Mouse (Mus musculus) heart, adult 8-10 months (tissue): ENCODE data around the gene Eif4a3. TPM values are rescaled to one million over a fixed set of nuclear protein-coding genes. Genes with fewer than 3 reads are reported as not detected.
"Not testable (repeated sequence)": the region's sequence is repeated elsewhere in the genome, so short reads cannot be mapped to it uniquely, and the experiment has no call there.

Experiments used
- DNase-seq: peaks from one replicate; pipeline ENCODE4 v3.0.0; 2022; ENCODE audit warnings: low spot score
- total RNA-seq, 4 experiments: library from RNA; stranded (reverse); gene quantifications; 2 replicates each; pipeline ENCODE4 v1.2.4; 2022

Eif4a3 gene
- total RNA-seq, 4 experiments from 2014 or later = 57.7 to 77.2 (median 66.8) TPM

DNA sequence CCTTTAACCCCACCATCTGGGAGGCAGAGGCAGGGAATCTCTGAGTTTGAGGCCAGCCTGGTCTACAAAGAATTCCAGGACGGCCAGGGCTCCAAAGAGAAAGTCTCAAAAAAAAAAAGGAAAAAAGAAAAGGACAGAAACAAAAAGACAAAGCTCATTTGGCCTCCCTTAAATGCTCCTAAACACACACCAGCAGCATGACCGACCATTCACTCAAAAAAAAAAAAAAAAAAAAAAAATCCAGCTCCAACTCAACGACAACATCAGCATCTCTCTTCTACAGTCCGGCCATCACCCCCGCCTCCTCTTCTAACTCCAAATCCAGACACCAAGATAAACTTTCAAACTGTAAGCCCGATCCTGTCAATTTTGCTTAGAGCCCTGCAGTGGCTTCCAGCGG lies 972 bp downstream of the Eif4a3 start:
- no peak for DNase-seq

GRCm38 (mm10) chr11:119297996-119298395 lies 1.9 kb downstream of the Eif4a3 start:
- DNase-seq = no peak

DNA sequence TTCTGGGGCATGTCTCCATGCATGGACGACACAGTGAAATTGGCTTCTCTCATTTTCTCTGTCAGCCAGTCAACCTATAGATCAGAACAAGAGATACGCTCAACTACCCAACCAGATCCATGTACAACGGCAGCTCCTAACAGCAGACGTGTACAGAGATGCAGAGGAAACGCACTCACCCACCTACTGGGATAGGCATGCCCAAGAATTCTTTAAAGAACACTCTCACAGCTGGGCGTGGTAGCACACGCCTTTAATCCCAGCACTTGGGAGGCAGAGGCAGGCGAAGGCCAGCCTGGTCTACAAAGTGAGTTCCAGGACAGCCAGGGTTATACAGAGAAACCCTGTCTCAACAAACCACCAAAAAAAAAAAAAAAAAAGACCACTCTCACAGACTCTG lies 7.0 kb downstream of the Eif4a3 start:
- not testable (repeated sequence) for DNase-seq

DNA sequence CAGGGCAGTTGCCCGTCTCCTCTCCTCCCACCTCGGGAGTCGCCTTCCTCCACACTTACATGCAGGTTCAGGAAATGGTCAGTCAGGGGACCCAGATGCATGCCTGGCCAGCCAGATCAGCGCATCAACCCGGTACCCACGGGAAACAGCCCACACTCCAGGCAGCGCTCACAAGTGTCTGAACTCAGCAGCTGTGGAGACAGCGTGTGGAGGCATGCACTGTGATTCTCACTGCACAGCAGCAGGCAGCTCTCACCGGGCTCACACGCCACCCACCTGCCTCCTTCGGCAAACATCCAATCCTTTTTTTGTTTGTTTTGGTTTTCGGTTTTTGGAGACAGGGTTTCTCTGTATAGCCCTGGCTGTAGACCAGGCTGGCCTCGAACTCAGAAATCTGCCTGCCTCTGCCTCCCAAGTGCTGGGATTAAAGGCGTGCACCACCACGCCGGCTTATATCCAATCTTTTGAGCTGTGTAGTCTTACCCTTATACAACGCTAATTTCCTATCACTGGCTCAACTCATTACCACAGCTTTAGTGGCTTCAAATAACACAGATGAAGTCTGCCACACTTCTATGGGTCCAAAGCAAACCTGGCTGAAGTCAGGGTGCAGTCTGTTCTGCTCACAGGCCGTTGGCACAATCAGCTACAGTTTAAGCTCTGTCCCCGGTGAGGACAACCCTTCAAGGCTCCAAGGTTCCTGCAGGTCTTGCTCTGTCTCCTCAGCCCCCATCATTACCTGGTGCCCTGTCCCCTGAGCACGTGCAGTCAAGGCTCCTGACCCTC lies 12.5 kb downstream of the Eif4a3 start:
- no peak for DNase-seq

GRCm38 (mm10) chr11:119285791-119286527 lies 13.9 kb downstream of the Eif4a3 start:
- DNase-seq = no peak

DNA sequence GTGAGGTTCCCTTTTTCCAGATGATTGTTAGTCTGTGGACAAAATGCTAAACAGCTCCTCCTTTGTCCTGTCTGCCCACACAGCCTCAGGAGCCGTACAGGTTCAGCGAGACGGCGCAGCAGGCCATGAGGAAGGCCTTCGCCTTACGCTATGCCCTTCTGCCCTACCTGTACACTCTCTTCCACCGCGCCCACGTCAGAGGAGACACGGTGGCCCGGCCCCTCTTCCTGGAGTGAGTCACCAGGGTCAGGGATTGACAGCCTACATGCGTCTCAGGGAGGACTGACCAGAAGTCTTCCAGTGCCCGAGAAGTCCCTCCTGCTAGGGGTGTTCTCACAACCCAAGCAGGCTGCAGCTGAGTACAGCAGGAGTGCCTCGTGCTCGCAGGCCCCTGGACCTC lies 18.9 kb downstream of the Eif4a3 start:
- DNase-seq = no peak

GRCm38 (mm10) chr11:119273186-119273930 lies 26.5 kb downstream of the Eif4a3 start:
- no peak for DNase-seq

DNA sequence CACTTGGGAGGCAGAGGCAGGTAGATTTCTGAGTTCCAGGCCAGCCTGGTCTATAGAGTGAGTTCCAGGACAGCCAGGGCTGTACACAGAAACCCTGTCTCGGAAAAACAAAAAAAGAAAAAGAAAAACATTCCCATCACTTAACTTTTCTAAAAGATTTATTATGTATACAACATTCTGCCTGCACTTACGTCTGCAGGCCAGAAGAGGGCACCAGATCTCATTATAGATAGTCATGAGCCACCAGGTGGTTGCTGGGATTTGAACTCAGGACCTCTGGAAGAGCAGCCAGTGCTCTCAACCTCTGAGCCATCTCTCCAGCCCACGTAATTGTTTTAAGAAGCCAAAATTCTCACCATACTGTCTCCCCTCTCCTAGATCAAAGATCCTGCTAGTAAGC lies 27.4 kb downstream of the Eif4a3 start:
- not testable (repeated sequence) for DNase-seq

GRCm38 (mm10) chr11:119268557-119269195 lies 31.2 kb downstream of the Eif4a3 start:
- DNase-seq = no peak

DNA sequence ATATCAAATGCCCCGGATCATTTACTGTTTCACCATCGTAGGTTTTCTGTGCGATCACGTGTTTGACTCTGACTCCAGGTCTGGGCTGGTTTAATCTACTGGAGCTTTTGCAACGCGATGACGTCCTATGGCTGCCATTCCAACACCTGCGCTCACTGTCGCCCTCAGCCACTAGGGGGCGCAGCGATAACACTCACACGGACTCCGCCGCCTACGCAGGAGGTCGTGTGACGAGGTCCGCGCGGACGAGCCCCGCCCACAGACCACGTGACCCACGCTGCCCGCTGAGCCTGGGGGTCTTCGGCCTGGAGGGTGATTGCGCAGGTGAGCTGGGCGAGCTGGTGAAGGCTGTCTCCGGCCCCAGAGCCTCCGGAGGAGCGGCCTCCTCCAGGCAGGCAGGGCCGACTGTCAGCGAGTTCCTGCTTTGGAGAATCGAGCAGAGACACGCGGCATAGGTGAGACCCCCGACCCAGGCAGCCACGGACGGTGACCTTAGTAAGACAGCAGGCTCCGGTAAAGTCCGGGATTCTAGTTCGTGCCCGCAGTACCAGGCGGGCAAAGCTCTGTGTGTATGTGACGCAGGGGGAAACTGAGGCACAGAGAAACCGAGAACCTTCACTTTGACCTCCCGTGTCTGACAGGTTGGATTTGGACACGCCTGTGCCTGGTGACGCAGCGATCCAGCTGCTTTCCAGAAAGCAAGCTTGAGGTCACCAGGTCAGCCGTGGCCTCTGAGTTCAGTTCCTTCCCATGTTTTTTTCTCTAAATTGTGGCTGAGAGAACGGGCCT lies 31.9 kb downstream of the Eif4a3 start, which contains the start of gene Gaa:
Gene Gaa (plus strand): TSS at position 120 of the 789 bp plus-strand sequence.
- DNase-seq = peak; percentile 92

GRCm38 (mm10) chr11:119267241-119267674 lies 32.6 kb downstream of the Eif4a3 start:
- peak; percentile 30 for DNase-seq

- DNase-seq = no peak
Measured at GRCm38 (mm10) chr11:119265811-119266210, 34.1 kb downstream of the Eif4a3 start.

- no peak for DNase-seq
Measured at GRCm38 (mm10) chr11:119264413-119264812, 35.5 kb downstream of the Eif4a3 start.

- DNase-seq = no peak
Measured at GRCm38 (mm10) chr11:119259977-119260376, 39.9 kb downstream of the Eif4a3 start.

GRCm38 (mm10) chr11:119258572-119259322 lies 41.1 kb downstream of the Eif4a3 start:
- DNase-seq = peak; percentile 73

DNA sequence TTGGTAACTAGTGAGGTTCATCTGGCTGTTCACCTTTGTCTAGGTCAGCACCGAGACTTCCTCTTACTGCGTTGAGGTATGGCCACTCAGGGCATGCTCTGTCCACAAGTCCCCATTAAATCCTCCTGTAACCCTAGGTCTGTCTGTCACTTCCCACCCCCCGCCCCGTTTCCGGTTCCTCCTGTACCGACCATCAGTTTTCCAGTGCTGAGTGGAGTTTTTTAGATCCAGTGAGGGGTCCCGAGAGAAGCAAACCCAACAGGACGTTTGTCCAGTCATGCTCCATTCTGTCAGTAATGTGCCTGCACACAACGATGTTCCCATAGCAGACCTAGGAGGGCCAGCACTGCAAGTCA lies 41.7 kb downstream of the Eif4a3 start:
- DNase-seq = no peak

- DNase-seq = not testable (repeated sequence)
Measured at GRCm38 (mm10) chr11:119256557-119256956, 43.3 kb downstream of the Eif4a3 start.

- DNase-seq = no peak
Measured at GRCm38 (mm10) chr11:119252854-119253541, 46.9 kb downstream of the Eif4a3 start.

DNA sequence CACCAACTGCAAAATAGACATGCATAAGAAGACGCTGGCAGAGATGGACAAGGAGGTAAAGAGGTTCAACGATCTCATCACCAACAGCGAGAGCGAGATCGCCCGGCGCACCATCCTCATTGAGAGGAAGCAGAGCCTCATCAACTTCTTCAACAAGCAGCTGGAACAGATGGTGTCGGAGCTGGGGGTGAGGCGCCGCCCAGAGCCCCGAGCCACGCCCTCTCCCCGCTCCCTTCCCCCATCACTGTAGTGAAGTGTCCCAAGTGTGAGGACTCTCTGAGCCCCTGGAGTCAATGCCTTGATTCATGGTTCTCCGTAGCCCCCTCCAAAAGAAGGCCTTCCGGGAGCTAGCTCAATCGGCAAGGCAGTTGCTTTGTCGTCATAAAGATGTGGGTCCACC lies 48.9 kb downstream of the Eif4a3 start:
- no peak for DNase-seq
